Mouse (Mus musculus): ENCODE measurements around the gene Ggct. TPM values are rescaled to one million over a fixed set of nuclear protein-coding genes. Genes with fewer than 3 reads are reported as not detected.

Ggct gene
- polyA plus RNA-seq, 1 experiment, result 3.3 TPM

GRCm38 (mm10) chr6:54967591-54967990 lies 25.2 kb downstream of the Ggct start:
- no peak for TF ChIP-seq POLR2A (IDR thresholded peaks at IDR 0.05; ENCODE audit: low read depth, low read length)
- TF ChIP-seq CTCF (IDR thresholded peaks at IDR 0.05; ENCODE audit: extremely low read depth, insufficient read depth, insufficient read length, insufficient replicate concordance), result no peak
- Histone ChIP-seq H3K4me1 (ENCODE audit: control insufficient read depth, insufficient read depth, insufficient read length) (peaks cover 11% of the 10 kb centered on the region; the same call in 1 of the 2 replicates), H3K36me3 (ENCODE audit: control insufficient read depth, insufficient read depth, low read length) (no peaks in the 10 kb centered on the region), H3K27ac (ENCODE audit: insufficient read depth, low read length) (no peak overlapping the region), H3K27me3 (ENCODE audit: control insufficient read depth, insufficient read depth, low read length) (no peaks in the 10 kb centered on the region), H3K4me3 (ENCODE audit: extremely low read depth, insufficient read depth, insufficient read length) (no peak overlapping the region)
- DNase-seq (ENCODE audit: low read depth in 1 of 2, low spot score in 2 of 2), result no peak
- 79% methylated on average over 10 of the region's 10 CpGs for WGBS

GRCm38 (mm10) chr6:54965234-54965633 lies 27.5 kb downstream of the Ggct start:
- DNase-seq (ENCODE audit: low read depth in 1 of 2, low spot score in 2 of 2), result peak in 1 of 2 experiments; percentile 18

GRCm38 (mm10) chr6:54964755-54965154 lies 28.0 kb downstream of the Ggct start:
- peak overlapping the region; percentile 83 for H3K27ac ChIP-seq (ENCODE audit: insufficient read depth, low read length)
- peak in 1 of 2 experiments; percentile 36 for DNase-seq (ENCODE audit: low read depth in 1 of 2, low spot score in 2 of 2)
- WGBS, result 20% methylated on average over 1 of the region's 1 CpGs
- H3K4me1 ChIP-seq (ENCODE audit: control insufficient read depth, insufficient read depth, insufficient read length), result peaks cover 11% of the 10 kb centered on the region; the same call in 1 of the 2 replicates
- no peak for TF ChIP-seq CTCF (IDR thresholded peaks at IDR 0.05; ENCODE audit: extremely low read depth, insufficient read depth, insufficient read length, insufficient replicate concordance)
- no peak for TF ChIP-seq POLR2A (IDR thresholded peaks at IDR 0.05; ENCODE audit: low read depth, low read length)
- H3K27me3 ChIP-seq (ENCODE audit: control insufficient read depth, insufficient read depth, low read length), result no peaks in the 10 kb centered on the region
- H3K36me3 ChIP-seq (ENCODE audit: control insufficient read depth, insufficient read depth, low read length), result no peaks in the 10 kb centered on the region
- H3K4me3 ChIP-seq (ENCODE audit: extremely low read depth, insufficient read depth, insufficient read length), result no peak overlapping the region

More at GRCm38 (mm10) chr6:54965234-54965633, 27.5 kb downstream of the Ggct start:
- no peaks in the 10 kb centered on the region for H3K27me3 ChIP-seq (ENCODE audit: control insufficient read depth, insufficient read depth, low read length)
- TF ChIP-seq CTCF (IDR thresholded peaks at IDR 0.05; ENCODE audit: extremely low read depth, insufficient read depth, insufficient read length, insufficient replicate concordance), result no peak
- TF ChIP-seq POLR2A (IDR thresholded peaks at IDR 0.05; ENCODE audit: low read depth, low read length), result no peak
- peak overlapping the region; percentile 9; the same call in 1 of the 2 replicates for H3K4me3 ChIP-seq (ENCODE audit: extremely low read depth, insufficient read depth, insufficient read length)
- peaks cover 11% of the 10 kb centered on the region; the same call in 1 of the 2 replicates for H3K4me1 ChIP-seq (ENCODE audit: control insufficient read depth, insufficient read depth, insufficient read length)
- WGBS, result 45% methylated on average over 5 of the region's 5 CpGs
- H3K27ac ChIP-seq (ENCODE audit: insufficient read depth, low read length), result peak overlapping the region; percentile 83
- no peaks in the 10 kb centered on the region for H3K36me3 ChIP-seq (ENCODE audit: control insufficient read depth, insufficient read depth, low read length)

GRCm38 (mm10) chr6:54963599-54963998 lies 29.2 kb downstream of the Ggct start:
- H3K4me1 ChIP-seq (ENCODE audit: control insufficient read depth, insufficient read depth, insufficient read length), result peaks cover 11% of the 10 kb centered on the region; the same call in 1 of the 2 replicates
- DNase-seq (ENCODE audit: low read depth in 1 of 2, low spot score in 2 of 2), result no peak
- H3K36me3 ChIP-seq (ENCODE audit: control insufficient read depth, insufficient read depth, low read length), result no peaks in the 10 kb centered on the region
- WGBS, result 92% methylated on average over 2 of the region's 2 CpGs
- H3K4me3 ChIP-seq (ENCODE audit: extremely low read depth, insufficient read depth, insufficient read length), result no peak overlapping the region
- H3K27ac ChIP-seq (ENCODE audit: insufficient read depth, low read length), result no peak overlapping the region
- no peaks in the 10 kb centered on the region for H3K27me3 ChIP-seq (ENCODE audit: control insufficient read depth, insufficient read depth, low read length)
- TF ChIP-seq CTCF (IDR thresholded peaks at IDR 0.05; ENCODE audit: extremely low read depth, insufficient read depth, insufficient read length, insufficient replicate concordance) (no peak), POLR2A (IDR thresholded peaks at IDR 0.05; ENCODE audit: low read depth, low read length) (no peak)

- H3K4me1 ChIP-seq (ENCODE audit: control insufficient read depth, insufficient read depth, insufficient read length), result peaks cover 11% of the 10 kb centered on the region
- no peak overlapping the region for H3K4me3 ChIP-seq (ENCODE audit: extremely low read depth, insufficient read depth, insufficient read length)
- TF ChIP-seq CTCF (IDR thresholded peaks at IDR 0.05; ENCODE audit: extremely low read depth, insufficient read depth, insufficient read length, insufficient replicate concordance), result no peak
- no peak for TF ChIP-seq POLR2A (IDR thresholded peaks at IDR 0.05; ENCODE audit: low read depth, low read length)
- DNase-seq (ENCODE audit: low read depth in 1 of 2, low spot score in 2 of 2), result no peak
- peak overlapping the region; percentile 54 for H3K27ac ChIP-seq (ENCODE audit: insufficient read depth, low read length)
- H3K36me3 ChIP-seq (ENCODE audit: control insufficient read depth, insufficient read depth, low read length), result no peaks in the 10 kb centered on the region
- H3K27me3 ChIP-seq (ENCODE audit: control insufficient read depth, insufficient read depth, low read length), result no peaks in the 10 kb centered on the region
- 87% methylated on average over 8 of the region's 8 CpGs for WGBS
Measured at GRCm38 (mm10) chr6:54957655-54958054, 35.1 kb downstream of the Ggct start.

GRCm38 (mm10) chr6:54956425-54956824 lies 36.3 kb downstream of the Ggct start:
- no peaks in the 10 kb centered on the region for H3K36me3 ChIP-seq (ENCODE audit: control insufficient read depth, insufficient read depth, low read length)
- H3K4me3 ChIP-seq (ENCODE audit: extremely low read depth, insufficient read depth, insufficient read length), result no peak overlapping the region
- peaks cover 11% of the 10 kb centered on the region for H3K4me1 ChIP-seq (ENCODE audit: control insufficient read depth, insufficient read depth, insufficient read length)
- 51% methylated on average over 1 of the region's 1 CpGs for WGBS
- TF ChIP-seq CTCF (IDR thresholded peaks at IDR 0.05; ENCODE audit: extremely low read depth, insufficient read depth, insufficient read length, insufficient replicate concordance) (no peak), POLR2A (IDR thresholded peaks at IDR 0.05; ENCODE audit: low read depth, low read length) (no peak)
- H3K27me3 ChIP-seq (ENCODE audit: control insufficient read depth, insufficient read depth, low read length), result no peaks in the 10 kb centered on the region
- no peak for DNase-seq (ENCODE audit: low read depth in 1 of 2, low spot score in 2 of 2)
- H3K27ac ChIP-seq (ENCODE audit: insufficient read depth, low read length), result peak overlapping the region; percentile 91; the same call in 1 of the 2 replicates

GRCm38 (mm10) chr6:54955949-54956348 lies 36.8 kb downstream of the Ggct start:
- Histone ChIP-seq H3K27ac (ENCODE audit: insufficient read depth, low read length) (peak overlapping the region; percentile 91; the same call in 1 of the 2 replicates), H3K4me1 (ENCODE audit: control insufficient read depth, insufficient read depth, insufficient read length) (peaks cover 11% of the 10 kb centered on the region), H3K36me3 (ENCODE audit: control insufficient read depth, insufficient read depth, low read length) (no peaks in the 10 kb centered on the region), H3K4me3 (ENCODE audit: extremely low read depth, insufficient read depth, insufficient read length) (no peak overlapping the region), H3K27me3 (ENCODE audit: control insufficient read depth, insufficient read depth, low read length) (no peaks in the 10 kb centered on the region)
- TF ChIP-seq CTCF (IDR thresholded peaks at IDR 0.05; ENCODE audit: extremely low read depth, insufficient read depth, insufficient read length, insufficient replicate concordance), result no peak
- no peak for TF ChIP-seq POLR2A (IDR thresholded peaks at IDR 0.05; ENCODE audit: low read depth, low read length)
- DNase-seq (ENCODE audit: low read depth in 1 of 2, low spot score in 2 of 2), result no peak

Measured in spleen, adult 2 months (tissue).